Mouse (Mus musculus) hindbrain, postnatal 0 days (tissue): ENCODE measurements around the gene Ikzf4. TPM values are rescaled to one million over a fixed set of nuclear protein-coding genes. Genes with fewer than 3 reads are reported as not detected.

Experiments used
- ATAC-seq: fragments of 200-750 bp; cut with Nextera tagmentation; 2 replicates; pipeline ENCODE4 v1.8.0; 2017; ENCODE audit warnings: mild to moderate bottlenecking, moderate TSS enrichment, moderate library complexity
- DNase-seq: peaks from one replicate; pipeline ENCODE4 v3.0.0-alpha.2; 2015; ENCODE audit warnings: low spot score
- H3K27ac ChIP-seq: fragments of 300-500 bp; sonication (generic); 2 replicates; pipeline ENCODE4 v1.5.1; 2014; ENCODE audit warnings: mild to moderate bottlenecking
- H3K27me3 ChIP-seq: fragments of 300-500 bp; sonication (generic); 2 replicates; pipeline ENCODE4 v1.6.1; 2014; ENCODE audit warnings: low read length, mixed read lengths; ENCODE audit not compliant: insufficient read depth
- H3K36me3 ChIP-seq: fragments of 300-500 bp; sonication (generic); 2 replicates; pipeline ENCODE4 v1.6.1; 2014; ENCODE audit warnings: low read length, mixed read lengths; ENCODE audit not compliant: insufficient read depth
- H3K4me1 ChIP-seq: fragments of 300-500 bp; sonication (generic); 2 replicates; pipeline ENCODE4 v1.6.1; 2014; ENCODE audit warnings: antibody characterized with exemption, low read length, mixed read lengths; ENCODE audit not compliant: insufficient read depth
- H3K4me2 ChIP-seq: fragments of 300-500 bp; sonication (generic); 2 replicates; pipeline ENCODE4 v1.6.1; 2014; ENCODE audit warnings: low read depth, mild to moderate bottlenecking, low read length, moderate library complexity, mixed read lengths
- H3K4me3 ChIP-seq: fragments of 300-500 bp; sonication (generic); 2 replicates; pipeline ENCODE4 v1.5.1; 2014; ENCODE audit warnings: low read length
- H3K9ac ChIP-seq: fragments of 300-500 bp; sonication (generic); replicated peaks from 2 replicates; pipeline ENCODE4 v1.6.1; 2014; ENCODE audit warnings: mild to moderate bottlenecking, low read length, moderate library complexity, mixed read lengths
- H3K9me3 ChIP-seq: fragments of 300-500 bp; sonication (generic); 2 replicates; pipeline ENCODE4 v1.6.1; 2016; ENCODE audit warnings: low read length, mixed read lengths
- CTCF ChIP-seq: IDR thresholded peaks from 2 replicates; pipeline ENCODE4 v1.5.1; 2016; ENCODE audit warnings: antibody characterized with exemption, control low read depth, low read depth
- WGBS: fragments of 180-500 bp; shearing (Covaris S2); extraction: QIAGEN DNeasy Blood & Tissue Kit; methylation state at CpG from one replicate; pipeline ENCODE4 v1.1.7; 2014; 5-methylcytosine and 5-hydroxymethylcytosine counted together
- polyA plus RNA-seq: library from polyadenylated mRNA; unstranded; fragments of >200 nt; fragmentation: Nextera tagmentation; extraction: Ambion mirVana; gene quantifications from 2 replicates; pipeline ENCODE4 v1.2.1, GENCODE M21; 2015
- total RNA-seq: library from RNA; depleted of rRNA; stranded (reverse); fragments of >200 nt; gene quantifications from 2 replicates; pipeline ENCODE4 v1.2.3, GENCODE M21; 2014

Ikzf4 gene
- total and polyA plus RNA-seq, 2 experiments from 2014 or later: 9.8 to 11.0 TPM

- Histone ChIP-seq H3K4me3 (no peak overlapping the region), H3K9me3 (no peaks in the 10 kb centered on the region), H3K4me2 (0 out of 2 replicates have a peak overlapping the region, but pooled peaks have one; percentile 2), H3K27ac (no peak overlapping the region), H3K9ac (no peak overlapping the region), H3K4me1 (no peaks in the 10 kb centered on the region), H3K27me3 (no peaks in the 10 kb centered on the region), H3K36me3 (no peaks in the 10 kb centered on the region)
- 0 out of 2 replicates have a peak, but pooled peaks have one; percentile 7 for TF ChIP-seq CTCF
- peak; percentile 40; the same call in 1 of the 2 replicates for ATAC-seq
- no peak for DNase-seq
- WGBS: 35% methylated on average over 6 of the region's 6 CpGs
Measured at GRCm38 (mm10) chr10:128613154-128613440, 32.7 kb downstream of the Ikzf4 start.

GRCm38 (mm10) chr10:128612433-128613153, 33.2 kb downstream of the Ikzf4 start:
- 15% methylated on average over 16 of the region's 16 CpGs for WGBS
- H3K9me3 ChIP-seq: no peaks in the 10 kb centered on the region
- 0 out of 2 replicates have a peak overlapping the region, but pooled peaks have one; percentile 2 for H3K4me2 ChIP-seq
- TF ChIP-seq CTCF: peak; percentile 87
- DNase-seq (peak; percentile 91), ATAC-seq (peak; percentile 82; the same call in 1 of the 2 replicates)
- H3K4me1 ChIP-seq: no peaks in the 10 kb centered on the region
- H3K27ac ChIP-seq: no peak overlapping the region
- no peak overlapping the region for H3K9ac ChIP-seq
- H3K27me3 ChIP-seq: no peaks in the 10 kb centered on the region
- no peak overlapping the region for H3K4me3 ChIP-seq
- H3K36me3 ChIP-seq: no peaks in the 10 kb centered on the region

GRCm38 (mm10) chr10:128606483-128606882, 39.3 kb downstream of the Ikzf4 start:
- Histone ChIP-seq H3K4me3 (no peak overlapping the region), H3K4me1 (no peaks in the 10 kb centered on the region), H3K4me2 (no peak overlapping the region), H3K27ac (no peak overlapping the region), H3K9me3 (no peaks in the 10 kb centered on the region), H3K36me3 (no peaks in the 10 kb centered on the region), H3K9ac (no peak overlapping the region), H3K27me3 (no peaks in the 10 kb centered on the region)
- ATAC-seq (no peak), DNase-seq (no peak)
- TF ChIP-seq CTCF: no peak
- 47% methylated on average over 2 of the region's 2 CpGs for WGBS

GRCm38 (mm10) chr10:128602470-128603128, 43.2 kb downstream of the Ikzf4 start:
- no peak overlapping the region for H3K27ac ChIP-seq
- H3K36me3 ChIP-seq: no peaks in the 10 kb centered on the region
- H3K4me3 ChIP-seq: no peak overlapping the region
- TF ChIP-seq CTCF: no peak
- no peaks in the 10 kb centered on the region for H3K9me3 ChIP-seq
- H3K4me2 ChIP-seq: no peak overlapping the region
- ATAC-seq: no peak
- no peak for DNase-seq
- no peaks in the 10 kb centered on the region for H3K4me1 ChIP-seq
- no peak overlapping the region for H3K9ac ChIP-seq
- H3K27me3 ChIP-seq: no peaks in the 10 kb centered on the region
- WGBS: 92% methylated on average over 4 of the region's 4 CpGs

DNA sequence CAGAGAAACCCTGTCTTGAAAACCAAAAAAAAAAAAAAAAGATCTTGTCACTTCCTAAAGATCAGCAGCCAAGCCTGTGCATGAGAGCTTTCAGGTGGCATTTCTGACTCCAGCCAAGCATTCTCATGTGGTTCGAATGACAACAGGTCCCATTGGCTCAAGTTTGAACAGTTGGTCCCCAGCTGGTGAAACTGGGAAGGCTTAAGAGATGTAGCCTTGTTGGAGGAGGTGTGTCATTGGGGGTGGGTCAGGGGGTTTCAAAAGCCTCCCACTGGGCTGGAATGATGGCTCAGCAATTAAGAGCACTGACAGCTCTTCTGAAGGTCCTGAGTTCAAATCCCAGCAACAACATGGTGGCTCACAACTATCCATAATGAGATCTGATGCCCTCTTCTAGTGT, 44.3 kb downstream of the Ikzf4 start:
- no peak for DNase-seq

DNA sequence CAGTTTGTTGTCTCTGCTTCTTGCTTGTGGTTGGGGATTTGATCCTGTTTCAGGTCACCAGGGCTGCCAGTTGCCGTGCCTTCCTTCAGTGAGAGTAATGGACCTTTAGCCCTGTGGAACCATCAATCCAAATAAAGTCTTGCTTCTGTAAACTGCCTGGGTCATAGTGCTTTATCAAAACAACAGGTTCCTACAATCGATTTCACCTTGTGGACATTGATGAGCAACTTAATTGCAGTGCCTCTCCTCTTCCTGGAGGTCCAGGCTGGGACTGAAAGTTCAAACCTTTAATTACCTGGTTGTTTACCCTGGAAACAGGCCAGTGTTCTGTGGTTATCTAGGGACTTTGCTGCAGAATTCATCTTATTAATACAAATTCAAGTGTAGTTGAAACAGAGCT, 47.3 kb downstream of the Ikzf4 start:
- ATAC-seq (no peak), DNase-seq (no peak)
- H3K4me2 ChIP-seq: no peak overlapping the region
- no peak overlapping the region for H3K4me3 ChIP-seq
- WGBS: 82% methylated on average over 2 of the region's 2 CpGs
- no peaks in the 10 kb centered on the region for H3K9me3 ChIP-seq
- H3K36me3 ChIP-seq: no peaks in the 10 kb centered on the region
- no peaks in the 10 kb centered on the region for H3K27me3 ChIP-seq
- H3K4me1 ChIP-seq: no peaks in the 10 kb centered on the region
- no peak overlapping the region for H3K9ac ChIP-seq
- TF ChIP-seq CTCF: no peak
- H3K27ac ChIP-seq: no peak overlapping the region

More for the DNA sequence above, 44.3 kb downstream of the Ikzf4 start:
- TF ChIP-seq CTCF: no peak
- H3K36me3 ChIP-seq: no peaks in the 10 kb centered on the region
- no peak overlapping the region for H3K27ac ChIP-seq
- 84% methylated on average over 1 of the region's 1 CpGs for WGBS
- H3K27me3 ChIP-seq: no peaks in the 10 kb centered on the region
- no peaks in the 10 kb centered on the region for H3K9me3 ChIP-seq
- no peak overlapping the region for H3K4me3 ChIP-seq
- H3K4me1 ChIP-seq: no peaks in the 10 kb centered on the region
- H3K9ac ChIP-seq: no peak overlapping the region
- no peak for ATAC-seq
- H3K4me2 ChIP-seq: no peak overlapping the region

- no peak for ATAC-seq
- 56% methylated on average over 5 of the region's 5 CpGs for WGBS
Measured at GRCm38 (mm10) chr10:128592797-128593196, 53.0 kb downstream of the Ikzf4 start.

More at GRCm38 (mm10) chr10:128592797-128593196, 53.0 kb downstream of the Ikzf4 start:
- H3K4me2 ChIP-seq: no peak overlapping the region
- H3K9ac ChIP-seq: no peak overlapping the region
- no peak overlapping the region for H3K27ac ChIP-seq
- H3K4me1 ChIP-seq: peaks cover 5% of the 10 kb centered on the region; the same call in 1 of the 2 replicates
- no peaks in the 10 kb centered on the region for H3K36me3 ChIP-seq
- H3K27me3 ChIP-seq: peaks cover 11% of the 10 kb centered on the region
- H3K4me3 ChIP-seq: no peak overlapping the region
- H3K9me3 ChIP-seq: no peaks in the 10 kb centered on the region
- DNase-seq: no peak
- TF ChIP-seq CTCF: no peak
